Mouse (Mus musculus) E14TG2a.4 (cell line): ENCODE measurements around the gene Jarid2.

Source experiments
- H3K27me3 ChIP-seq: 2 replicates; pipeline ENCODE4 v1.6.1; 2014; ENCODE audit warnings: low read length, control low read depth; ENCODE audit not compliant: insufficient read depth
- H3K36me3 ChIP-seq: 2 replicates; pipeline ENCODE4 v1.6.1; 2014; ENCODE audit warnings: low read length, control low read depth; ENCODE audit not compliant: insufficient read depth
- H3K4me1 ChIP-seq: replicated peaks from 2 replicates; pipeline ENCODE4 v1.6.1; 2014; ENCODE audit warnings: low read depth, low read length, control low read depth
- H3K4me3 ChIP-seq: replicated peaks from 2 replicates; pipeline ENCODE4 v1.5.1; 2014; ENCODE audit warnings: mild to moderate bottlenecking, low read length
- H3K9me3 ChIP-seq: 2 replicates; pipeline ENCODE4 v1.6.1; 2014; ENCODE audit warnings: low read length, control low read depth
- CTCF ChIP-seq: conservative IDR thresholded peaks from 2 replicates; pipeline ENCODE4 v1.5.1; 2014; ENCODE audit warnings: low read length
- NANOG ChIP-seq: IDR thresholded peaks from 2 replicates; pipeline ENCODE4 v1.6.1; 2014; ENCODE audit warnings: borderline replicate concordance, low read length, mixed read lengths
- POU5F1 ChIP-seq: IDR thresholded peaks from 2 replicates; pipeline ENCODE4 v1.6.1; 2014; ENCODE audit warnings: low read length, borderline replicate concordance

The Jarid2 gene

DNA sequence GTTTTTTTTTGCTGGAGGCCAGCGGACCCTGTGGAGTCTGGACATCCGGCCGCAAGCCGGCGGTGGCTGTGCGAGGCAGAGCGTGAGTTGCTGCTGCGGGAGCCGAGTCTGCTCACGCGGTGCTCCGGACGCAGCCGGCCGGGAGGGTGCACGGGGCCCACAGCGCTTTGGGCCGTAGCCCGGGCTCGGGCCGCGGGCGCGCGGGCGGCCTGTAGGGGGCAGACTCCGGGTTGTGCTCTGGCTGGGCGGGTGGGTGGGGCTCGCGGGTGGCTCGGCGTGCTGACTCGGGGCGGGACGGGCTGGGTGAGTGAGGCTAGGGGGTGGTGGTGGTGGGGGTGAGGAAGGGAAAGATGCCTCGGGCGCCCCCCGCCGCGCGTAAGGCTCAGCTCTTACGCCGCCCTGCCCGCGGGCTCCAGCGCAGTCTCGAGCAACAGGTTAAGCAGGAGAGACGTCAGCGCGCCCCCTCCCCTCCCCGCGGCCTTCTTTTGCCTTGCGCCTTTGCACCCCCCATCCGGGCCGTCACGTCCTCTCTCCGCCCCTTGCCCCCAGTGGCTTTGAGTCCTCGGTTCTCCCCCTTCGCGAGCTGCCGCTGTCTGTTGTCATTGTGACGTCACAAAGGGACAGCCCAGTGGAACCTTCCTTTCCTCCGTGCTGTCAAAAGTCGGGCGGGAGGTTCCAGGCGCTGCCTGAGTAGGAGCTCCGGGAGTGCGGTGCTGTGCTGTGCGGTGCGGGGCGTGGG, 4.3 kb downstream of the Jarid2 start:
- TF ChIP-seq NANOG (no peak), CTCF (no peak), POU5F1 (no peak)
- Histone ChIP-seq H3K27me3 (no peaks in the 10 kb centered on the region), H3K4me1 (peaks cover 56% of the 10 kb centered on the region), H3K4me3 (peak overlapping the region; percentile 95), H3K9me3 (no peaks in the 10 kb centered on the region), H3K36me3 (peaks cover 50% of the 10 kb centered on the region)

DNA sequence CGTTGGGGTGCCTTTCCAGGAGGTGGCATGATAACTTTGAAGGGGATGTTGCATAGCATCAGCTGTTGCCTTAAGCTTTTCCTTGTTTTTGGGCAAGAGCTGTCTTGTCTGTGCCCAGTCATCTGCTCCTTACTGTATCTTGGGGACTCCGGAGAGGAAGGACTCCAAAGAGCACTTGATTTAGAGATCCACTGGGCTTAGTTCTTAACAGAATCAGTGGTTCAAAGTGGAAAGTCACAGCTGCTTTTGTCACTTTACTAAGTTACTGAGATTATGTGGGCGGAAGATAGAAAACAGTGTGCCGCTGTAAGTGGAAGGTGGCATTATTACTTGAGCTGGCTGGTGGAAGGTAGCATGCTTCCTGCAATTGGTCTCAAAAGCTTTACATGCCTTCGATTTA, 5.2 kb downstream of the Jarid2 start:
- H3K36me3 ChIP-seq, result peaks cover 59% of the 10 kb centered on the region
- H3K4me1 ChIP-seq, result peaks cover 56% of the 10 kb centered on the region
- H3K27me3 ChIP-seq, result no peaks in the 10 kb centered on the region
- H3K9me3 ChIP-seq, result no peaks in the 10 kb centered on the region
- no peak for TF ChIP-seq NANOG
- TF ChIP-seq CTCF, result no peak
- TF ChIP-seq POU5F1, result no peak
- peak overlapping the region; percentile 95 for H3K4me3 ChIP-seq

DNA sequence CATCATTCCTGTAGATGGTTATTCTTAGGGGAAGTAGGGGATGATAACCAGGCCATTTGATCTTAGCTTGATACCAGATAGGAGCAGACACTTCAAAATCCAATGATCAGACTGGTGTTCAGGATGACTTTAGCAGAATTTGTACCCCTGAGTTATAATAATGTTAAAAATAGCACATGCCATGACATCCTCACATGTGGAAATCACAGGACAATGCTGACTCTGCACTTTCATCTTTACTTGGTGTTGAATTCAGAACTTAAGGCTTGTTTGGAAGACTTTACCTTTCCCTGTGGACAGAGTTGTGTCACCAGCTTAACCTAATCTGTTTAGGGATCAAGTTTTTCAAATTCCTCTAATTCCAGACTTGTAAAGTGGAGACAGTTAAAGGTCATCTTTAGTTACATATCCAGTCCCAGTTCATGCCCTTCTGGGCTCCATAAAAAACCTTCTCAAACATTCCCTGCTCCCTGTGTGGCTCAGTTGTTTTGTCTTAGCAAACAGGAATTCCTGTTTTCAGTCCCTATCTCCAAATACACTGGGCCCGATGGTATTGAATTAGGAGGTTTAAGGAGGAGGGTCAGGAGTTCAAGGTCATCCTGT, 5.9 kb downstream of the Jarid2 start:
- peaks cover 61% of the 10 kb centered on the region for H3K4me1 ChIP-seq
- H3K9me3 ChIP-seq, result no peaks in the 10 kb centered on the region
- peaks cover 67% of the 10 kb centered on the region for H3K36me3 ChIP-seq
- TF ChIP-seq CTCF (no peak), NANOG (no peak), POU5F1 (no peak)
- peak overlapping the region; percentile 95 for H3K4me3 ChIP-seq
- H3K27me3 ChIP-seq, result no peaks in the 10 kb centered on the region

DNA sequence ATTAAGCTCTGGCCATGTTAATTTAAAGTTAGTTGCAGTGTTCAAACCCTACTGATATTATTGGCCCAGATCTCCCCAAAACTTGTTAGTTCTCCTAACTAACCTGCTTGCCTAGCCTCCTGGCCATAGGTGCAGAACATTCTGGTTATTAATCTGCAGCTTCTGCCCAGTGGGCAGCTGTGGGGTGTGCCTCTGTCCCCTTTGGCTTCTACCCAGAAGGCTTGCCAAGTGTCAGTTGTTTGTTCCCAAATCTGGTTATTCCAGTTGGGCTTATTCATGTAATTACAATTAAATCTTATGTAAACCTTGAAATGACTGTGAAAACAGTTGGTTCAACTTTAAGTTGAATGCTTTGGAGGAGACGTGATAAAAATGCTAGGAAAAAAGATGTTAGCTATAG, 8.0 kb downstream of the Jarid2 start:
- Histone ChIP-seq H3K36me3 (peaks cover 80% of the 10 kb centered on the region), H3K4me1 (peaks cover 82% of the 10 kb centered on the region), H3K27me3 (no peaks in the 10 kb centered on the region), H3K9me3 (no peaks in the 10 kb centered on the region), H3K4me3 (peak overlapping the region; percentile 95)
- TF ChIP-seq POU5F1 (no peak), CTCF (no peak), NANOG (no peak)

DNA sequence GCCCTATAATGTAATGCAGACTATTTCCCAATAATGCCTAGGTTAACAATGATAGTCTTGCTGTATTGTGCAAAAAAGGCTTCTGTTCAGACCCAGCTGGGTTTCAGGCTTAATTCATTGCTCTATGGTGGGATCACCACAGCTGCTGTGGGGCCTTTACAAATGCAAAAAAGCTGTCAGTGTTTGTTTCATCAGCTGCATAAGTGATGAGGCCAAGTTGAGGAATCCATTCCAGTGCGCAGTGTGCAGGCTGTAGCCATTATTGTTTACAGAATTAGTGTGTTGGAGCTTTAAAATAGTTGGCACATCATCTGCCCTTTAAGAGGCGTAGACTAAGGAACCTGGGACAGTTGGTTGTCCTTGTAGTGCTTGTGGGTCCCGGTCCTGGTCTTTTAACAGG, 22.5 kb downstream of the Jarid2 start:
- H3K9me3 ChIP-seq, result no peaks in the 10 kb centered on the region
- peak overlapping the region; percentile 24; the same call in 1 of the 2 replicates for H3K4me3 ChIP-seq
- H3K4me1 ChIP-seq, result peaks cover 97% of the 10 kb centered on the region
- TF ChIP-seq POU5F1 (peak; percentile 85), NANOG (peak; percentile 95), CTCF (no peak)
- peaks cover 71% of the 10 kb centered on the region for H3K36me3 ChIP-seq
- H3K27me3 ChIP-seq, result no peaks in the 10 kb centered on the region

DNA sequence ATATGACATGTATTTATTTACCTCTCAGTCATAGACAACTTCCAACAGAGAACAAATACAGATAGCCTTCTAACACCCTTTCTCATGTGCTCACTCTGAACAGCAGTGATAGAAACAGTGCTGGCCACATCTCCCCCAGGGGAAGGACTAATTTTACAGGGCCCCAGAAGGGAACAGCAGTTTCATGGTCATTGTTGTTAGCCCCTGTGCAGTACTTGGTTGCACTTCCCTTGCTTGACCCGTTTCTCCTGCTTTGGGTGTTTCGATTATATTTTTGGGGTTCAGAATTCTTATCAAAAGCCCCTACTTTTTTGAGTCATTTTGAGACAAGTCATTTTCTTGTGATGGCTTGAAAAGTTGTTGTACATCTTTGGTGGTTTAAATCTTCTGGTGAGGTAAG, 23.9 kb downstream of the Jarid2 start:
- Histone ChIP-seq H3K36me3 (peaks cover 71% of the 10 kb centered on the region), H3K4me1 (peaks cover 97% of the 10 kb centered on the region), H3K4me3 (no peak overlapping the region), H3K9me3 (no peaks in the 10 kb centered on the region), H3K27me3 (no peaks in the 10 kb centered on the region)
- TF ChIP-seq NANOG (no peak), POU5F1 (no peak), CTCF (no peak)

DNA sequence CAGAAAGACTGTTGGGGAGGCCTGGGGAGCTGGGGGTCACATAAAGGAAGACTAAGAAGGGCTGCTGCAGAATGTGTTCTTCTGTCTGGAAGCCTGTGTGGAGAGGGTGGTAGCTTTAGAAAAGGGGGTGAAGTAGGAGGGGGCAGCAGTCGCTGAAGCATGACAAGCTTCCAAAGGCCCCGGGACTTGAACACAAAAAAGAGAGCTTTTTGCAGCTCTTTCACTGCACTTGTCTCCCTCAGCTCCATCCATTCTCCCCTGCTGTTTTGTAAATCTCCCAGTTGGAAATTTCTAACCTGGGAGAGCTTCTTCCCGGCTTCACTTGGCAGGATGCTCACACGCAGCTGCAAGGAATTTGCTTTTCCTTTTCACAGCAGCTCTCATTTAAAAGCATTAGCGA, 26.2 kb downstream of the Jarid2 start:
- Histone ChIP-seq H3K36me3 (peaks cover 72% of the 10 kb centered on the region), H3K4me1 (peaks cover 97% of the 10 kb centered on the region), H3K9me3 (no peaks in the 10 kb centered on the region), H3K27me3 (no peaks in the 10 kb centered on the region), H3K4me3 (peak overlapping the region; percentile 30)
- TF ChIP-seq POU5F1, result no peak
- peak; percentile 59; the same call in 1 of the 2 replicates for TF ChIP-seq NANOG

DNA sequence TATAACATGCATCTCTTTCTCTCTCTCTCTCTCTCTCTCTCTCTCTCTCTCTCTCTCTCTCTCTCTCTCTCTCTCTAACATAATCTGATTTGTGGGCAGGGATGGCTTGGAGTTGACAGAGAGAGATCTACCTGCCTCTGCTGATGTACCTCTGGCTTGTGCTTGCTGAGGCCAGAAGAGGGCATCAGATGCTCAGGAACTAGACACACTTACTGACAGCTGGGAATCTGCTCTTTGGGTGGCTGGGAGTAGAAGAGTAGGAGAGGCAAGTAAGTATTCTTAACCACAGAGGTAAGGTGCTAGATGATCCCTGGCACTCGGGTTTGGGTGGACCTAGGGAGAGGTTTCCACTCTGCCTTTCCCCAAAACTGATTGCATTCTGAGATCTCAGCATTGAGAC, 29.5 kb downstream of the Jarid2 start:
- Histone ChIP-seq H3K4me3 (no peak overlapping the region), H3K4me1 (peaks cover 96% of the 10 kb centered on the region), H3K27me3 (no peaks in the 10 kb centered on the region), H3K36me3 (peaks cover 75% of the 10 kb centered on the region), H3K9me3 (no peaks in the 10 kb centered on the region)
- TF ChIP-seq POU5F1 (no peak), CTCF (no peak), NANOG (no peak)

DNA sequence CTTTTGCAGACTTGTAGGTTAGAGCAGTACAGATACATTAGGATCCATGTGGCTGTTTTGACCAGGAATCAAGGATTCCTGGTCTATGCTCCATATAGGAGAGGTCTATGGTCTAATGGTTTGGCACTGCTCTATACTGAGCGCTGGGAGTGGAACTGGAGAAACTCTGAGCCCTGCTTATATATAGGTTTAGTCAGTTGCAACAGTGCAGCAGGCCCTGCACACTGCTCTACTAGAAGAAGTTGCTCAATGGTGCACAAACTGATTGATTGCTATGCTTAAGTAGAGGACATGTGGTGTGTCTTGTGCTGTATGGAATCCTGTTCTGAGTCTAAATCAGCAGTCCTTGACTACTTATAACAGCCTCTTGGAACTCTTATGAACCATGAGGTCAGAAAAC, 31.5 kb downstream of the Jarid2 start:
- Histone ChIP-seq H3K36me3 (peaks cover 84% of the 10 kb centered on the region), H3K9me3 (no peaks in the 10 kb centered on the region), H3K4me1 (peaks cover 96% of the 10 kb centered on the region), H3K4me3 (no peak overlapping the region; the same call in 1 of the 2 replicates), H3K27me3 (no peaks in the 10 kb centered on the region)
- TF ChIP-seq POU5F1, result no peak
- TF ChIP-seq NANOG, result no peak
- TF ChIP-seq CTCF, result no peak
